Mouse (Mus musculus): ENCODE results near the gene Olfr553.
"Not testable (repeated sequence)": the region's sequence is repeated elsewhere in the genome, so short reads cannot be mapped to it uniquely, and the experiment has no call there.

Olfr553 gene

DNA sequence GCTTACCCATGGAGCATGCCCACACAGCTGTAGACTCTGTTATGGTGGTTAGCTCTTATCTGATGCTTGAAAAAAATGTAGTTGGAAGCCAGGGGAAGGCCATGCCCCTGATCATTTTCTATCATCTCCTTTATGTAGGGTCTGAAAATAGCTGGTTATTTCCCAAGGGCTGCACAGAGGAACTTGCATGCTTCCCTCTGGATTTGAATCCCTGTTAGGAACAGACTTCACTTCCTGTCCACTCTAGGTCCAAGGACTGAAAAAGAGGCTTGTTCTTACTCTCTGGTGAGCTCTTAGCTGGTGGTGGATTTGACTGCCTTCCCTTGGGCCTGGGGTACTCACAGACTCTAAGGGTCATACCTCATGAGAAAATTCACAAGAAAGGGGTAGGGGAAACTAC is at the start of gene Olfr553:
Gene Olfr553, minus strand, starts transcription at position 101 of the 400 bp plus-strand sequence.
- no peak for DNase-seq (ENCODE audit: low spot score)

DNA sequence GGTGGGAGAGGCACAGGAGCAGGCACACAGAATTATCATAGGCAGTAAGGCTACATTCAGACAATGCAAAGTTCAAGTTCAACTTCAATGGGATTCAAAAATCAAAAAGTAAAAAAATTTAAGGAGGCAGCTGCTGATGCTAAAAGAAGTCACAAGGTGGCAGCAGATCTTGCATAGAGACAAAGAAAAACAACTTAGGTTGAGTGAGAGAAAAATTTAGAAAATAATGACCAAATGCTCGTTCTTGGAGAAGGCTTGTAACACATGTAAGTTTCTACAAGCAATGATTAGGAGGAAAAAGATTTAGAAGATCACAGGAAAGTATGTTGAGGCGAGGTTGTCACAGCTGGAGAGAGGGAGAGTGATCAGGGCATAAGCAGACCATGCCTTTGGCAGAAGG is 47.4 kb upstream of the Olfr553 start:
- DNase-seq (ENCODE audit: low spot score) = no peak

DNA sequence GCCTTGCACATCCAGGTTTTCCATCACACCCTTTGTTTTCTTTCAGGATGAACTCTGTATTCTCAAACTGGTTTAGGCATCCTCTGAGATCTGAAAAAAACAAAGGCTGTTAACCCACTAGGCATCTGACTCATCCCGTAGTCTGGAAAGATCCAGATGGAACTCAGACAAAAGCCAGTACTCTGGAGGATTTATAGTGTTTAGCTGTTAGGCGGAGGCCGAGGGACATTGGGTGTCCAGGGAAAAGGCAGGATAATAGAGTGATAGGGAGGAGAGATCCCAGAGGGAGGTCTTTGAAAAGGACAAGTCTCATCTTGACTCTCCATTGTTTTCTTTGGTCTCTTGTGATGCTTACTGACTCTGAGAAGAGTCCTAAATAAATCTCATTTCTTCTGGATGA is 46.6 kb upstream of the Olfr553 start, which contains the start of gene Olfr556:
Gene Olfr556, plus strand, starts transcription at position 301 of the 400 bp plus-strand sequence.
- no peak for DNase-seq (ENCODE audit: low spot score)

DNA sequence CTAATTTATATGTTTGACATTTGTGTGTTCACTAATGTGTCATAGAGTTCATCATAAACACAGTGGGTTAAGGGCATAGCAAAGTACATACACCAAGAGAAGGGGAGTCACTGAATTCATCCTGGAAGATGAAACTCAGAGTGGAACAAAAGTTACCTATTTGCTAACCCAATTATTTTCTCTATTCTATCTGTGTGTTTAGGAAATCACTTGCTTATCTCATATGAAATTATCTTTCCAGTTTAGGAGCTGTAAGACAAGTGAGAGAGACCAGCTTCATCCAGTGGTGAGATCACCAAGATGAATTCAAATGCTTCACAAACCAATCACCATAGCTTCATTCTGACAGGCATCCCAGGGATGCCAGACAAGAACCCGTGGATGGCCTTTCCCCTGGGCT is 40.5 kb upstream of the Olfr553 start, which contains the start of gene Olfr555:
Gene Olfr555, plus strand, starts transcription at position 301 of the 400 bp plus-strand sequence.
- DNase-seq (ENCODE audit: low spot score) = no peak

DNA sequence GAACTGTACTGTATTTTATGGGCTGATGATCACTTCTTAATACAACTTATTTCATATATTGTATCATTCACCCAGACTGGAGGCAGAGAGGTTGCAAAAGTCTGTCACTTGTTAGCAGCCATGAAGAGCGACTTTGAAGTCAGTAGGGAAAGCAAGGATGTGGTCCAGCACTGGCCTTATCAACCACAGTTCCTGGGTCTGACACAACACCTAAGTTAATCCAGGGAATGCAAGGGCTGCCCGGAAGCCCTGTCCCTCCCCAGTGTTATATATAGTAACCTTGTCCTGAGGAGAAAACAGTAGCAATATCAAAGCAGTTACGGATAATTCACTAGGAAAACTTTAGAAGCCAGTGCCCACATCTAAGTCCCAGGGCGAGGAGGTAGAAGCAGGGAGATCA is 26.9 kb upstream of the Olfr553 start:
- DNase-seq (ENCODE audit: low spot score) = not testable (repeated sequence)

DNA sequence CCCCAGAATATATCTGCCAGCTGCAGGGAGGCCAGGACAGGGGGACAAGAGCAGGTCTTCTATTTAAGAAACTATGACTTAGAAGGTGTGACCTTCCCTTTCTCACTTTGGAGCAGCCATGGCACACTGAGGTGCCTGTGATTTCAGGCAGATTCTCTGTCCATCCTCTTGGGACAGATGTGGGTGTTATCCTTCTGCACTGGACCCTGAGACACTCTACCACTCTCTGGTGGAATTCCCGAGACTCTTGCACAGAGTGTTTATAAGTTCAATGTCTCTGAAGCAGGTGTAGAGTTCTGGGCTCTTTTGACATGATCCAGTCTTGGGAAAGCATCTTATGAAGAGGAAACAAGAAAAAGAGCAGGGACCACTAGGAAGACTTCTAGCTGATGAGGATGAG is 20.1 kb upstream of the Olfr553 start, which contains the start of gene Olfr554:
Gene Olfr554, plus strand, starts transcription at position 301 of the 400 bp plus-strand sequence.
- no peak for DNase-seq (ENCODE audit: low spot score)

DNA sequence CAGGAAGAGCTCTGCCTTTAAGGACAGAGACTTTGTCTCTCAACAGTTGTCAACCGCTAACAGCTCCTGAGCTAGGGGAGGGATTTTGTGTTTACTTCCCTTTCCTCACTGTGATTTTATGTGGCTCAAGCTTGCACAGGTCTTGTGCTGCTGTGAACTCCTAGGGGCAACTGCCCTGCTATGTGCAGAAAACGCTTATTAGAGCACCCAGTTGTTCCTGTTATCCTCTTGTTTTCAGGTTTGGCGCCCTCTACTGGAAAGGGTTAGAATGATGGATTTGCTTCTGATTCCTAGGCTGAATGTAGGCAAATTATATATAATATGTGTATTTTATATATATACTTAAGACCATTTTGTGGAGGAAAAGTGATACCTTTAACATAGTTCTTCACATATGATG is 18.6 kb upstream of the Olfr553 start:
- peak; percentile 40 for DNase-seq (ENCODE audit: low spot score)

DNA sequence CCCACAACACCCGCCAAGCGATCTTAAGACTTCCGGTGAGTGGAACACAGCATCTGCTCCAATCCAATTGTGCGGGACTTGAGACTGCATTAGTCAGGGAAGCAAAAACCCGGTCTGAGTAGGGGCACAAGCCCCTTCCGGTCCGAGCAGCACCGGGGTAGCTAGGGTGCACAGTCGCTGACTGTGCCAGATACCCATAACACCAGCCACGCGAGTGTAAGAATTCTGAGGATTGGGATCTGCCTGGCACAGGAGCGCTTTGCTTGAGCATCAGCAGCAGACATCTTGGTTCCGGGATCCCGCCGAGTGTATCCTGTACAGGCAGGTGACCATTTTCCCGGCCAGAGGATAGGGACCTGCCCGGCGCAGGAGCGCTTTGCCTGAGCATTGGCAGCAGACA is 2.4 kb upstream of the Olfr553 start:
- DNase-seq (ENCODE audit: low spot score) = not testable (repeated sequence)

DNA sequence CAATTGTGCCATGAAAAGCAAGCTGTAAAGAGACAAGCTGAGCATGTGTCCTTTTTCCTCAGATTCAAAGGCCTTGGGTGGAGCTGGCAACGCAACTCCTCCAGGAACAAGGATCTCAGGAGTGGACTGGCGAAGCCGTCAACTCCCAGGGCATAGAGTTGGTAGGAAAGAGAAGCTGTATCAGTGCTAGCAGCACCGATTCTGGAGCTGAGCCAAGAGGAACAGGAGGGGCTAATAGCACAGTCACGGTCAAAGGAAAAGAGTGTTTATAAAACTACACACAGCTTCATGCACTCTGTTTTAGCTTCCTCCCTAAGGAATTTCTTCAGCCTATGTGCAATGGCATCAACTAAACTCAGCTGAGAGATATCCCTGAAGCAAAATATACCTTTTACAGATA is 1.6 kb upstream of the Olfr553 start:
- no peak for DNase-seq (ENCODE audit: low spot score)

DNA sequence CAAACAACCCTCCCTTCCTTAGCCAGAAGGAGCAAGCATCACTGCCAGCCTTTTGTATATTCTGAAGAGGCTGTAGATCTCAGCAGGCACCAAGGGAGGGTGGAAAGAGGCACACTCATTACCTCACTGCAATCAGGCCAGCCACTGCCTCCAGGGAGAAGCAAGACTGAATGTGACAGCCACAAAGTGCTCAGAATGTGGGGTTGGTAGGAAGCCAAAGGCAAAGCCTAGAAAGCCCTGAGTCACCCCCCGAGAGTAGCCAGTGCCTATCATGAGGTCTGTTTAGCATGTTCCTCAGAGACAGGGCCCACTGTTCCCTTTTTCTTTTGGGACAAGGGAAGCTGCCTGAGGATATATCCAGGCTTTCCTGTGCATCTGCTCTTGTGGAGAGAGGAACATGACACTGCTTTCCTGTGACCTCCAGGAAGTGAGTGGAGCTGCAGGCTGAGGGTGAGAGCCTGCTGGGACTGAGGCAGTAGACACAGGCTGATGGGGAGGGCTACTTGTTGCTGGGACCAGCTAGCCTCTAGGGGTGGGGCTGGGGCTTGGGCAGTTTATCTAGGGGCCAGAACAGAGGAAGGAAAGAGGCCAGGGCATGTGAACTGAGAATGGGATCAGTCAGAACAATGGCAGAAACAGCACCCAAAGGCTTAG is 20.5 kb downstream of the Olfr553 start, which contains the start of gene Olfr552:
Gene Olfr552, plus strand, starts transcription at position 393 of the 654 bp plus-strand sequence.
- DNase-seq (ENCODE audit: low spot score) = no peak

DNA sequence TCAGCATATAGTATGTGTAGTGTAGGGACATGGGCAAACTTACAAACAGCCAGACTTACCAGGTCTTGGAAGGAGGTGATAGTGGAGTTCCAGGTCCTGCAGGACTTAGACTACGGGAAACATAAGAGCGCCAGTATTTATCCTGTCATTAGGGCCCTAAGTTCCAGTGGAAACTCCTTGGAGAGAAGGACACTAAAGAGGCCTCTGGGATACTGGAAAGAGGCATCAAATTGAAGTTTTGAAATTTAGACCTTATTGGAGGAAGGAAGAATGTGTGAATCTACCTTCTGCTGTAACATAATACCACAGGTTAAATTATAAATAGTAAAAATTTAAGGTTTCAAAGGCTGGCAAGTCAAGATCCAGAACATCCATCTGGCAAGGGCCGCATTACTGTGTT is 26.2 kb downstream of the Olfr553 start, which contains the start of gene Olfr551:
Gene Olfr551, minus strand, starts transcription at position 101 of the 400 bp plus-strand sequence.
- no peak for DNase-seq (ENCODE audit: low spot score)

DNA sequence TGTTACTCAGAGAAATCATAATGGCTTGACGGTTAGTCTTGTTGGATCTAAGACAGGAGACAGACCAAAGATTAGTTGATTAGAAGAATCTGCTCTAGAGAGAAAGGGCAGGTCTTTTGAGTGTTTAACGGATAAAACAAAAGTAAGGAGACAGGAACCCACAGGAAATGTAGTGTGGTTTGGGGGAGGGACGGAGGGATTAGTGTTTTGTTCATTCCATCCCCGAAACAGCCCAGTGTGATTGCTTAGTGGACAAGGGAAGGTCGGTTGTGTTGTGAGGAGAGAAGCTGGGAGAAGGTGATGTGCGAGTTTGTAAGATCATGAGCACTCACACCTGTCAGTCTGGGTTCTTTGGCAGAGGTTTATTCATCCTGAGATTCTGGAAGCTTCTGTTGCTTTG is 42.0 kb downstream of the Olfr553 start:
- DNase-seq (ENCODE audit: low spot score) = no peak

DNA sequence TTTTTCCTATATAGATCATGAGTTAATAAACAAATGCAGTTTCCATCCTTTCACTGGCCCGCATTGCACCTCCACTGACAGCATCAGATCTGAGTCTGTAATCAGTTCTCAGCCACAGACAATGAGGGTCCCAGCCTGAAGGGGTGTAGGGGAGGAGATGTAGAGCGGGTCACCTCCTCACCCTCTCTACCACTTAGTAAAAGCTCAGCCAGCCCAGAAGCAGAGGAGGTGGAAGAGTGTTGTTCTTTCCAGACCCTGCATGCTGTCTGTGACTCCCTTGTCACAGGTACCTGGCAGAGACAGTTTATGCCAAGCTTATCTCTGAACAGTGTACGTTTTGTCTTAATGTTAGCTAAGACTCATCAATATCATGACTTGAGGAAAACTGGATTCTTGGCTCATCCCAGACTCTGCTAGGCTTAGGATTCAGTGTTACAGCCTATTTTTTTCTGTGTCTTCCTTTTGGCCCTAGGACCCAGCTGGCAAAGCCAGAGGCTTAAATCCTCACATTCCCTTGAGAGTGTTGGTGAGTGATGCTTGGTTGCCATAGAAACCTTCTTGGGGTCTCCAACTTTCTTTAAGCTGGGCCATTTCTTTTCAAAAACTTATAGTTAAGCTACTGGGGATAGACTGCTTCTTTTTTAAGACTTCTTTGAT is 44.7 kb downstream of the Olfr553 start:
- DNase-seq (ENCODE audit: low spot score) = no peak

DNA sequence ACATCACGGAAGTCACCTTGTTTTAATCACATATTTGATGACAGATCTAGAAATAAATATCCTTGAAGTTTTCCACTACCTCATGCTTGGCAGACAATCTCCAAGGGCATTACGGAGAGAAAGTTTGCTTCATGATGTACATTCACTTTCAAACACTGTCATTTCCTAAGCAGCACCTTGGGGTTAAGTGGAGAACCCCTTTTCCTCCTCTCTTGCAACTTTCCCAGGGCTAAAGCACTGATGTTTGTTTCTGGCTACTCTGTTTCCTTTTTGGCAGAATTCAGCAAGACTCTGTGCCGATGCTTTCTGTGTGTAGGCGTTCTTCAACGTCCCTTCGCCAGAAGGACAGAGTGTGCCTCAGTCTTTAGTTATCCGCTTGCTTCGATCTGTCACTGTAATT is 46.9 kb downstream of the Olfr553 start, which contains the start of gene Olfr550:
Gene Olfr550, plus strand, starts transcription at position 301 of the 400 bp plus-strand sequence.
- no peak for DNase-seq (ENCODE audit: low spot score)

DNA sequence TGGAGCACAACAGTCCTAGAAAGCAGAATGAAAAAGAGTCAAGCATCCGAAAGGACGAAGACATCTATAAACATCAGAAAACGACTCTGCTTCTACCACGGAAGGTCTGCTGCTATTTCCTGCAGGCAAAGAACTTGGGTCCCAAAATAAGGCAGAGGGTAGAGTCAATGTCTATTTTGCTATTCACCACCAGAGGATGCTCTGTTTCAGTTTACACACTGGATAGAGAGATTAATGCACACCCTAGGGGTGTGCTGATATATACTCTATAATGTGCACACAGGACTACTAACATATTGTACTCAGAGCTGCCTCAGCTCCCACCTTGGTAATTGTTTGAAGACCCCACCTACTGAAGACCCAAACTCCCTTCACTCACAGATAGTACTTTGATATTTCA is 51.8 kb downstream of the Olfr553 start:
- no peak for DNase-seq (ENCODE audit: low spot score)

DNA sequence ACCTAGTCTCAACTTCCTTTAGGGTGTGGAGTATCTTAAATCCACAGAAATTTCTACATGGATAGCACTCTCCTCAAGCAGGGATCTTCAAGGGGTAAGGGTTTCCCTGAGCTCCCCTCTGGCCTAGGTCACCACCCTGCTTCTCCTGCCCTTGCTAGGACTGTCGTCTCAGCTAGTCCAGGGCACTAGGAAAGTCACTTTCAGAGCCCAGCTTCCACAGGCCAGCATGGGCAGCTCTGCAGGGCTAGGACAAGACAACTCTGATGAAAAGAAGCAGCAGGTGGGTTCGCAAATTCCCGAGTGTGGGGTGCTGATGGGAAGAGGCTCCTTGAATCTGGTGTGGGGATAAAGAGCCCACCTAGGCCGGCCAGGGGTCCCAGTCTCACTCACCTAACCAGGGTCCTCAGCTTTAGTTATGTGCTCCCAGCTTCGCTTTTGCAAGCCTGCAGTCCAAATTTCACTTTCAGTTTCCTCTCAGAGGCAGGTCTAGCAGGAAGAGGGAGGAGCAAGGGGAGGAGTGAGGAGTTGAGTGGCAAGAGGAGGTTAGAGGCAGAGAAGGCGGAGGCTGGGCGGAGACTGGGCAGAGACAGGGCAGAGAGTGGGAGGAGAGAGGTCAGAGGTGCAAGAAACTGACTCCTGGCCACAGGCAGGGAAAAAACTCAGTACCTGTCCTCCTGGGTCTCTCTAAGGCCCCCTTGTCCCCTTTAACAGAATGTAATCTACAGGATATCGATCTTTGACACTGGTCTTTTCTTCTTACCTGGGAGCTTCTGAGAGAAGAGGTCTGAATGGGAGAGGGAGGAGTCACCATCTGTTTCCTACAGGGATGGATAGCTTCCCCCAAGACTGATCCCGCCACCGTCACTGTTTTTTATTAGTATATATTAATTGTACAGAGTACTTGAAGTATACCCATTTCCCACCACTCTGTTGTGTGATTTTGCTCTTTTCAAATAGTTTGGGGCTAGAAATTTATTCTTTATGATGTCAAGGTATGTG is 52.7 kb downstream of the Olfr553 start, which contains the start of gene Trim21:
Gene Trim21, minus strand, starts transcription at position 488 of the 999 bp plus-strand sequence.
- DNase-seq (ENCODE audit: low spot score) = peak; percentile 73
